Mouse (Mus musculus) heart, embryonic 14.5 days (tissue): ENCODE data around the gene Wdr95. TPM values are rescaled to one million over a fixed set of nuclear protein-coding genes. Genes with fewer than 3 reads are reported as not detected.

ENCODE experiments used
- ATAC-seq: fragments of 200-750 bp; cut with Nextera tagmentation; 2 replicates; pipeline ENCODE4 v1.8.0; 2017; ENCODE audit warnings: low read depth, moderate TSS enrichment; ENCODE audit not compliant: insufficient number of reproducible peaks, insufficient read depth, low FRiP score
- H3K27ac ChIP-seq, 2 experiments: fragments of 200-500 bp in 1 of 2; fragments of 300-500 bp in 1 of 2; sonication (generic) in 1 of 2; replicated peaks in 1 of 2; 2 replicates each; pipeline ENCODE4 v1.5.1; 2012 to 2014; ENCODE audit warnings: low read depth in 2 of 2, low read length in 2 of 2, control low read depth in 1 of 2, mild to moderate bottlenecking in 1 of 2, mixed read lengths in 1 of 2; ENCODE audit not compliant: control insufficient read depth in 1 of 2, insufficient read depth in 1 of 2
- H3K27me3 ChIP-seq: fragments of 300-500 bp; sonication (generic); 2 replicates; pipeline ENCODE4 v1.6.1; 2014; ENCODE audit warnings: mild to moderate bottlenecking, low read length, control low read depth; ENCODE audit not compliant: control insufficient read depth, insufficient read depth
- H3K36me3 ChIP-seq: fragments of 300-500 bp; sonication (generic); 2 replicates; pipeline ENCODE4 v1.6.1; 2014; ENCODE audit warnings: mild to moderate bottlenecking, control low read depth, low read length, mixed read lengths; ENCODE audit not compliant: control insufficient read depth, insufficient read depth
- H3K4me1 ChIP-seq, 2 experiments: fragments of 200-500 bp in 1 of 2; fragments of 300-500 bp in 1 of 2; sonication (generic) in 1 of 2; 2 replicates each; pipeline ENCODE4 v1.6.1; 2012 to 2014; ENCODE audit warnings: low read length in 2 of 2, control low read depth in 1 of 2, mixed read lengths in 1 of 2; ENCODE audit not compliant: control insufficient read depth in 2 of 2, insufficient read depth in 2 of 2
- H3K4me2 ChIP-seq: fragments of 300-500 bp; sonication (generic); 2 replicates; pipeline ENCODE4 v1.6.1; 2014; ENCODE audit warnings: mild to moderate bottlenecking, low read length
- H3K4me3 ChIP-seq, 2 experiments: fragments of 200-500 bp in 1 of 2; fragments of 300-500 bp in 1 of 2; sonication (generic) in 1 of 2; 2 replicates each; pipeline ENCODE4 v1.5.1; 2012 to 2014; ENCODE audit warnings: low read length in 2 of 2, mild to moderate bottlenecking in 2 of 2, control low read depth in 1 of 2, low read depth in 1 of 2, moderate library complexity in 1 of 2; ENCODE audit not compliant: control insufficient read depth in 1 of 2, insufficient read depth in 1 of 2
- H3K9ac ChIP-seq: fragments of 300-500 bp; sonication (generic); 2 replicates; pipeline ENCODE4 v1.6.1; 2014; ENCODE audit warnings: mild to moderate bottlenecking, low read length
- H3K9me3 ChIP-seq: fragments of 300-500 bp; sonication (generic); 2 replicates; pipeline ENCODE4 v1.6.1; 2016; ENCODE audit warnings: low read length, control low read depth; ENCODE audit not compliant: control insufficient read depth
- WGBS: fragments of 180-500 bp; shearing (Covaris S2); extraction: QIAGEN DNeasy Blood & Tissue Kit; methylation state at CpG from one replicate; pipeline ENCODE4 v1.1.7; 2014; 5-methylcytosine and 5-hydroxymethylcytosine counted together
- polyA plus RNA-seq: library from polyadenylated mRNA; unstranded; fragments of >200 nt; fragmentation: Nextera tagmentation; extraction: Ambion mirVana; gene quantifications from 2 replicates; pipeline ENCODE4 v1.2.1, GENCODE M21; 2014

Wdr95 gene
- polyA plus RNA-seq, 1 experiment from 2014 or later = not detected

GRCm38 (mm10) chr5:149508094-149509029 is 20.1 kb upstream of the Wdr95 start:
- H3K4me3 ChIP-seq = no peak overlapping the region
- 42% methylated on average over 20 of the region's 20 CpGs for WGBS
- 0 out of 2 replicates have a peak overlapping the region, but pooled peaks have one; percentile 8 for H3K4me2 ChIP-seq
- H3K9ac ChIP-seq = no peak overlapping the region
- peaks cover 8 to 12% of the 10 kb centered on the region in 2 experiments for H3K4me1 ChIP-seq
- H3K9me3 ChIP-seq = 0 out of 2 replicates have a peak, but pooled peaks cover 4% of the 10 kb centered on the region
- no peaks in the 10 kb centered on the region for H3K36me3 ChIP-seq
- 0 out of 2 replicates have a peak, but pooled peaks have one; percentile 22 for ATAC-seq
- H3K27ac ChIP-seq = peak overlapping the region in 1 of 2 experiments; percentile 28; a peak in 1 of 4 replicates
- H3K27me3 ChIP-seq = no peaks in the 10 kb centered on the region

- peaks cover 22 to 28% of the 10 kb centered on the region in 2 experiments for H3K4me1 ChIP-seq
Measured at GRCm38 (mm10) chr5:149510323-149510722, 18.2 kb upstream of the Wdr95 start.

GRCm38 (mm10) chr5:149512695-149513094 is 15.8 kb upstream of the Wdr95 start:
- 60% methylated on average over 3 of the region's 3 CpGs for WGBS

More at GRCm38 (mm10) chr5:149510323-149510722, 18.2 kb upstream of the Wdr95 start:
- WGBS = 68% methylated on average over 13 of the region's 13 CpGs
- ATAC-seq = no peak
- no peak overlapping the region for H3K9ac ChIP-seq
- no peak overlapping the region for H3K27ac ChIP-seq
- no peaks in the 10 kb centered on the region for H3K27me3 ChIP-seq
- no peaks in the 10 kb centered on the region for H3K36me3 ChIP-seq
- 0 out of 2 replicates have a peak, but pooled peaks cover 4% of the 10 kb centered on the region for H3K9me3 ChIP-seq
- no peak overlapping the region for H3K4me2 ChIP-seq
- no peak overlapping the region for H3K4me3 ChIP-seq

GRCm38 (mm10) chr5:149513438-149514086 is 14.9 kb upstream of the Wdr95 start:
- no peak overlapping the region for H3K9ac ChIP-seq
- H3K4me2 ChIP-seq = peak overlapping the region; percentile 51
- H3K27me3 ChIP-seq = no peaks in the 10 kb centered on the region
- peak overlapping the region; percentile 72 to 85 for H3K27ac ChIP-seq
- H3K9me3 ChIP-seq = no peaks in the 10 kb centered on the region
- no peaks in the 10 kb centered on the region for H3K36me3 ChIP-seq
- 48% methylated on average over 9 of the region's 9 CpGs for WGBS
- H3K4me3 ChIP-seq = 0 out of 4 replicates have a peak overlapping the region, but pooled peaks of 1 of the 2 experiments have one; percentile 2
- no peak for ATAC-seq
- H3K4me1 ChIP-seq = peaks cover 17 to 21% of the 10 kb centered on the region in 2 experiments

More at GRCm38 (mm10) chr5:149512695-149513094, 15.8 kb upstream of the Wdr95 start:
- Histone ChIP-seq H3K4me3 (no peak overlapping the region), H3K4me2 (no peak overlapping the region), H3K36me3 (no peaks in the 10 kb centered on the region), H3K9me3 (no peaks in the 10 kb centered on the region), H3K4me1 (peaks cover 22 to 28% of the 10 kb centered on the region in 2 experiments), H3K27ac (no peak overlapping the region), H3K27me3 (no peaks in the 10 kb centered on the region), H3K9ac (no peak overlapping the region)
- no peak for ATAC-seq

- ATAC-seq = peak; percentile 66; the same call in 1 of the 2 replicates
- Histone ChIP-seq H3K4me2 (peak overlapping the region; percentile 51), H3K9ac (no peak overlapping the region; the same call in 1 of the 2 replicates), H3K36me3 (no peaks in the 10 kb centered on the region), H3K4me3 (peak overlapping the region; percentile 2 to 15; a peak in 1 of 4 replicates), H3K27ac (peak overlapping the region; percentile 72 to 85), H3K9me3 (no peaks in the 10 kb centered on the region), H3K27me3 (no peaks in the 10 kb centered on the region), H3K4me1 (peaks cover 15 to 19% of the 10 kb centered on the region in 2 experiments)
- 13% methylated on average over 14 of the region's 14 CpGs for WGBS
Measured at GRCm38 (mm10) chr5:149514087-149514671, 14.3 kb upstream of the Wdr95 start.

- Histone ChIP-seq H3K4me2 (no peak overlapping the region; the same call in 1 of the 2 replicates), H3K9ac (no peak overlapping the region), H3K9me3 (no peaks in the 10 kb centered on the region), H3K4me3 (no peak overlapping the region), H3K27me3 (no peaks in the 10 kb centered on the region), H3K36me3 (no peaks in the 10 kb centered on the region), H3K4me1 (peaks cover 15 to 19% of the 10 kb centered on the region in 2 experiments), H3K27ac (peak overlapping the region; percentile 31 to 72; a peak in 3 of 4 replicates)
- no peak for ATAC-seq
- 49% methylated on average over 3 of the region's 3 CpGs for WGBS
Measured at GRCm38 (mm10) chr5:149514890-149515289, 13.6 kb upstream of the Wdr95 start.

- Histone ChIP-seq H3K4me2 (no peak overlapping the region), H3K36me3 (no peaks in the 10 kb centered on the region), H3K9ac (no peak overlapping the region), H3K4me1 (peaks cover 15 to 23% of the 10 kb centered on the region in 2 experiments), H3K27ac (no peak overlapping the region), H3K4me3 (no peak overlapping the region), H3K27me3 (no peaks in the 10 kb centered on the region), H3K9me3 (no peaks in the 10 kb centered on the region)
- 65% methylated on average over 6 of the region's 6 CpGs for WGBS
- ATAC-seq = no peak
Measured at GRCm38 (mm10) chr5:149517116-149517515, 11.4 kb upstream of the Wdr95 start.
